7 mouse cellular contexts compared by ENCODE assay signal in genomic region chr3:32365546-32366245, GRCm38 (mm10). TPM values are rescaled to one million over a fixed set of nuclear protein-coding genes. Genes with fewer than 3 reads are reported as not detected.
DNase-seq lines count a peak whose midpoint lies in the region; ATAC-seq and TF ChIP-seq lines count a peak whose summit lies in the region.

Gene Zmat3, minus strand, starts transcription at chr3:32366014.

- peaks cover 14% of the 10 kb centered on the region for H3K27me3 ChIP-seq in embryonic facial prominence, embryonic 10.5 days (replicated peaks; ENCODE audit: low read depth, poor library complexity, severe bottlenecking)
- 0 out of 2 replicates have a peak, but pooled peaks cover 2% of the 10 kb centered on the region for H3K27me3 ChIP-seq in limb, embryonic 11.5 days (ENCODE audit: control insufficient read depth, insufficient read depth, low read length)
- H3K27me3 ChIP-seq in midbrain, embryonic 13.5 days, result no peaks in the 10 kb centered on the region
- no peaks in the 10 kb centered on the region for H3K27me3 ChIP-seq in small intestine, adult 2 months (ENCODE audit: control insufficient read depth, insufficient read depth, low read length)

- peak; percentile 69 for ATAC-seq in limb, embryonic 11.5 days (ENCODE audit: insufficient number of reproducible peaks, low FRiP score, low TSS enrichment, low read depth)
- ATAC-seq in midbrain, embryonic 13.5 days, result peak; percentile 87

- TF ChIP-seq CTCF in small intestine, adult 2 months (IDR thresholded peaks at IDR 0.05; ENCODE audit: extremely low read depth, insufficient read length, insufficient replicate concordance, low read depth, low read length), result no peak

- peak; percentile 91 for DNase-seq in adrenal gland, postnatal 10 days
- peak; percentile 88 for DNase-seq in embryonic facial prominence, embryonic 10.5 days (ENCODE audit: low spot score)
- peak; percentile 99 for DNase-seq in heart, adult 11 months
- DNase-seq in kidney, adult 18-20 months, result peak; percentile 90
- DNase-seq in limb, embryonic 11.5 days (ENCODE audit: low spot score), result peak; percentile 84

- peak within 1 kb of the TSS; percentile 71 for H3K4me2 ChIP-seq in limb, embryonic 11.5 days (ENCODE audit: low read depth, severe bottlenecking)
- peak within 1 kb of the TSS; percentile 70 for H3K4me2 ChIP-seq in midbrain, embryonic 13.5 days (replicated peaks)

- H3K27ac ChIP-seq in embryonic facial prominence, embryonic 10.5 days (replicated peaks), result peak within 1 kb of the TSS; percentile 90
- H3K27ac ChIP-seq in limb, embryonic 11.5 days (replicated peaks; ENCODE audit: low read depth, low read length), result no peak within 1 kb of the TSS
- H3K27ac ChIP-seq in midbrain, embryonic 13.5 days, result peak within 1 kb of the TSS; percentile 92
- peak within 1 kb of the TSS; percentile 48 for H3K27ac ChIP-seq in small intestine, adult 2 months (ENCODE audit: insufficient read depth, low read depth, low read length)

- H3K36me3 ChIP-seq in embryonic facial prominence, embryonic 10.5 days (replicated peaks), result 0 out of 2 replicates have a peak, but pooled peaks cover under 1% of the 10 kb centered on the region
- H3K36me3 ChIP-seq in limb, embryonic 11.5 days (ENCODE audit: control insufficient read depth, insufficient read depth, low read length), result no peaks in the 10 kb centered on the region
- no peaks in the 10 kb centered on the region for H3K36me3 ChIP-seq in midbrain, embryonic 13.5 days
- no peaks in the 10 kb centered on the region for H3K36me3 ChIP-seq in small intestine, adult 2 months (ENCODE audit: control insufficient read depth, insufficient read depth, low read length)

- WGBS in embryonic facial prominence, embryonic 10.5 days, result 4% methylated on average over 39 of the region's 48 CpGs
- 4% methylated on average over 33 of the region's 48 CpGs for WGBS in limb, embryonic 11.5 days
- 5% methylated on average over 27 of the region's 48 CpGs for WGBS in midbrain, embryonic 13.5 days
- WGBS in small intestine, adult 2 months, result 1% methylated on average over 39 of the region's 48 CpGs

- H3K9ac ChIP-seq in limb, embryonic 11.5 days (ENCODE audit: low read length), result peak within 1 kb of the TSS; percentile 76
- peak within 1 kb of the TSS; percentile 93 for H3K9ac ChIP-seq in midbrain, embryonic 13.5 days (replicated peaks)

- no peaks in the 10 kb centered on the region for H3K9me3 ChIP-seq in embryonic facial prominence, embryonic 10.5 days
- no peaks in the 10 kb centered on the region for H3K9me3 ChIP-seq in limb, embryonic 11.5 days (ENCODE audit: control insufficient read depth, low read length)
- no peaks in the 10 kb centered on the region for H3K9me3 ChIP-seq in midbrain, embryonic 13.5 days

- H3K4me3 ChIP-seq in embryonic facial prominence, embryonic 10.5 days, result peak within 1 kb of the TSS; percentile 88
- H3K4me3 ChIP-seq in limb, embryonic 11.5 days (ENCODE audit: low read depth, low read length), result peak within 1 kb of the TSS; percentile 86
- H3K4me3 ChIP-seq in midbrain, embryonic 13.5 days (replicated peaks), result peak within 1 kb of the TSS; percentile 88
- peak within 1 kb of the TSS; percentile 92 for H3K4me3 ChIP-seq in small intestine, adult 2 months (ENCODE audit: low read depth, low read length)

- peaks cover 28% of the 10 kb centered on the region for H3K4me1 ChIP-seq in embryonic facial prominence, embryonic 10.5 days
- peaks cover 4% of the 10 kb centered on the region for H3K4me1 ChIP-seq in limb, embryonic 11.5 days (ENCODE audit: control insufficient read depth, insufficient read depth, low read length)
- peaks cover 30% of the 10 kb centered on the region for H3K4me1 ChIP-seq in midbrain, embryonic 13.5 days (replicated peaks)
- H3K4me1 ChIP-seq in small intestine, adult 2 months (ENCODE audit: control insufficient read depth, insufficient read depth, insufficient read length, low read length), result no peaks in the 10 kb centered on the region

- peak; percentile 45; the same call in 1 of the 2 replicates for TF ChIP-seq POLR2A in small intestine, adult 2 months (IDR thresholded peaks at IDR 0.05; ENCODE audit: low read depth, low read length)

RNA-seq across cellular contexts. Expression of gene Zmat3, which starts in this region (rescaled TPM):
- 10 to 100 TPM; 13.3 to 14.8 TPM for total RNA-seq in adrenal gland, postnatal 10 days (2021)
- 5.2 and 6.1 TPM in 2 replicates for polyA plus RNA-seq in embryonic facial prominence, embryonic 10.5 days (2016; fragmentation: Nextera tagmentation; extraction: Ambion mirVana)
- polyA plus RNA-seq in limb, embryonic 11.5 days (2014; fragmentation: Nextera tagmentation; extraction: Ambion mirVana), result 5.9 and 7.6 TPM in 2 replicates
- 7.8 and 9.4 TPM in 2 replicates for polyA plus RNA-seq in midbrain, embryonic 13.5 days (2015; fragmentation: Nextera tagmentation; extraction: Ambion mirVana)
- 2.9 and 4.7 TPM in 2 replicates for polyA plus RNA-seq in small intestine, adult 2 months (2012; rRNA removed)
